Mouse (Mus musculus): ENCODE data around the gene Kcnh1. TPM values are rescaled to one million over a fixed set of nuclear protein-coding genes. Genes with fewer than 3 reads are reported as not detected.

Gene Kcnh1
- polyA plus RNA-seq, 1 experiment from 2014 or later: not detected

DNA sequence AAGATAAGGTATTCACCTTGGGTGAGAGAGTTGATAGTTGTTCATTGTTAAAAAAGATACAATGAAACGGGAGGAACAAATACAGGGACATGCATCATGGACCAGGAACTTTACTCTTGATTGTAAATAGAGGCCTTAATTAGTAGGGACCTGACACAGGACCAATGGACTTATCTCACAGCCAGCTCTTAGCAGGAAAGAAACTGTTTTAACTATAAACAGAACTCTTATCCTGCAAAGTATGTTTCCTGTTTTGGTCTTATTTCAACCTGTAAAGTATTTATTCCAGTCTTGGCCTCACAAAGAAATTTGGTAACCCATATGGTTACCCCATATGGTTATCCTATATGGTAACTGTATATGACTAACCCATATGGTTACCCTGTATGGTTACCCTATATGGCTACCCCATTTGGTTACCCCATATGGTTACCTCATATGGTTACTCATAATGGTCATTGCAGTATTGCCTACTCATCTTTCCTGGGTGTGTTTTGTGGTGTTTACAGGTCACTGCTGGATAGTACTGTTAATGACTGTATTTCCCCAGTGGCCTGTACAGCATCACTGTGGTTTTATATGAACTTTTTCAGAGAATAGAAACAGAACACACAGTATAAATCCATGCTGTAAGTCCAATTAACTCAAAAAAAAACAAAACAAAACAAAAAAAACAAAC is 125.0 kb downstream of the Kcnh1 start:
- WGBS (ENCODE audit: insufficient replicate concordance): 10% methylated on average over 1 of the region's 1 CpGs
- no peak overlapping the region for H3K9ac ChIP-seq (ENCODE audit: low read depth, low read length)

DNA sequence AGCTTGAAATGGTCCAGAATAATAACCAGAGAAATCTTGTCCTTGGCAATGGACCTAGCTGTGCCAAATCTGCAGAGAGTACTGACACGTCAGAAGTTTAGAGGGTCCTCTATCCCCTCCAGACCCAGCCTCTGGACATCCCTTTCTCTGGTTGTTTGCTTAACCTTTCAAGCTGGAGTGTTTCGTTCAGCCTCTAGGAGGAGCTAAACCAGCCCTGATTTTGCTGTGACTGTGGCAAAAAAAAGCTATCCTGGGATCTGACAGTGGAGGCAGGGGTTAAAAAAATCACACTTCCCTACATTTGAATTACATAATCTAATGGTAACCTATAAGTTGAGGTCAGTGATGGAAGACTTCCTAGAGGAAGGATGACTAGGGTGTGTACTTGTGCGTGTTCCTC is 133.6 kb downstream of the Kcnh1 start:
- Histone ChIP-seq H3K4me2 (ENCODE audit: low read depth, low read length) (no peak overlapping the region), H3K4me3 (ENCODE audit: low read depth, low read length) (no peak overlapping the region), H3K27ac (ENCODE audit: low read length) (no peak overlapping the region), H3K27me3 (ENCODE audit: control insufficient read depth, insufficient read depth, low read depth, low read length) (no peaks in the 10 kb centered on the region), H3K36me3 (ENCODE audit: control insufficient read depth, insufficient read depth) (no peaks in the 10 kb centered on the region), H3K9me3 (replicated peaks; ENCODE audit: control insufficient read depth, low read length) (no peaks in the 10 kb centered on the region), H3K9ac (ENCODE audit: low read depth, low read length) (no peak overlapping the region), H3K4me1 (ENCODE audit: control insufficient read depth, low read depth, low read length) (no peaks in the 10 kb centered on the region)
- WGBS (ENCODE audit: insufficient replicate concordance): 41% methylated on average over 3 of the region's 3 CpGs
- no peak for ATAC-seq (ENCODE audit: low read depth)

More for the DNA sequence above, 125.0 kb downstream of the Kcnh1 start:
- Histone ChIP-seq H3K36me3 (ENCODE audit: control insufficient read depth, insufficient read depth) (no peaks in the 10 kb centered on the region), H3K4me2 (ENCODE audit: low read depth, low read length) (no peak overlapping the region), H3K4me3 (ENCODE audit: low read depth, low read length) (no peak overlapping the region), H3K4me1 (ENCODE audit: control insufficient read depth, low read depth, low read length) (no peaks in the 10 kb centered on the region), H3K27me3 (ENCODE audit: control insufficient read depth, insufficient read depth, low read depth, low read length) (no peaks in the 10 kb centered on the region), H3K27ac (ENCODE audit: low read length) (no peak overlapping the region), H3K9me3 (replicated peaks; ENCODE audit: control insufficient read depth, low read length) (no peaks in the 10 kb centered on the region)
- no peak for ATAC-seq (ENCODE audit: low read depth)

DNA sequence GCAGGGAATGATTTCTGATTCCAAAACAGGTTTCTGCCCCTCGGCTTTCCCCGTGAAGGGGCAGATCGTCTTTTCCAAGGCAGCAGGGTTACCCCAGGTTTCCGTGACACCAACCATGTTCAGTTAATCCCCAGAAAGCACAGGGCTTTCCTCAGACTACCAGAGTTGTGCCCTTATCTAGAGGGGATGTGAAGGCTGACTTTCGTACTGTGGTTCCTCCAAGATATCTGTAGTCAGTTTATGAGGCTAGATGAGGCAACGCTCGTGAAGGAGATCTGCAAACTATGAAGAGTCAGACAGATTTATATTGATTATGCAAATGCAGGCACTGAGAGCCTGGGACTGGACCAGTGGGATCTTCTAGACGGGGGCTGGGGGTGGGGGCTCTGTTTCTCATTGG is 136.5 kb downstream of the Kcnh1 start:
- Histone ChIP-seq H3K9me3 (replicated peaks; ENCODE audit: control insufficient read depth, low read length) (no peaks in the 10 kb centered on the region; the same call in 1 of the 2 replicates), H3K27me3 (ENCODE audit: control insufficient read depth, insufficient read depth, low read depth, low read length) (no peaks in the 10 kb centered on the region), H3K9ac (ENCODE audit: low read depth, low read length) (no peak overlapping the region), H3K4me3 (ENCODE audit: low read depth, low read length) (no peak overlapping the region), H3K4me1 (ENCODE audit: control insufficient read depth, low read depth, low read length) (no peaks in the 10 kb centered on the region), H3K36me3 (ENCODE audit: control insufficient read depth, insufficient read depth) (no peaks in the 10 kb centered on the region), H3K27ac (ENCODE audit: low read length) (no peak overlapping the region), H3K4me2 (ENCODE audit: low read depth, low read length) (no peak overlapping the region)
- WGBS (ENCODE audit: insufficient replicate concordance): 49% methylated on average over 8 of the region's 8 CpGs
- ATAC-seq (ENCODE audit: low read depth): no peak

DNA sequence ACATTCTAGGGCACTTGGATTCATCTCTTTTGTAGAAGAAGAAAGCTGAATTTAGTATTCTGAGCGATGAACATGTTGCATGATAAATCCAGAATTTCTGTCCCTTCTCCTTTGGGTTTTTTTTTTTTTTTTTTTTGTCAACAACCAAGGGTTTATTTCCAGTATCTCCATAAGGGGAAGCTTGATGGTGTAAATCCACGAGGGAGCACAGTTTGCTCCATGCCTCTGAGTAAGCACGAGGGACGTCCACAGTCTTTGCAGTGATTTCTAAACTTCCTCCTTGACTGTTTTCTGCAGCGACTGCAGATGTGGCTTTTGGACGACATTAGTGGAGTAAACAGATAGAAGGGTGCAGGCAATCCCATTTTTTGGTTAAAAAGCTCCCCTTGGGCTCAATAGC is 140.6 kb downstream of the Kcnh1 start:
- ATAC-seq (ENCODE audit: low read depth): no peak
- H3K36me3 ChIP-seq (ENCODE audit: control insufficient read depth, insufficient read depth): no peaks in the 10 kb centered on the region
- no peak overlapping the region for H3K4me3 ChIP-seq (ENCODE audit: low read depth, low read length)
- no peak overlapping the region for H3K9ac ChIP-seq (ENCODE audit: low read depth, low read length)
- 65% methylated on average over 6 of the region's 6 CpGs for WGBS (ENCODE audit: insufficient replicate concordance)
- H3K27ac ChIP-seq (ENCODE audit: low read length): no peak overlapping the region
- no peaks in the 10 kb centered on the region; the same call in 1 of the 2 replicates for H3K9me3 ChIP-seq (replicated peaks; ENCODE audit: control insufficient read depth, low read length)
- no peaks in the 10 kb centered on the region for H3K27me3 ChIP-seq (ENCODE audit: control insufficient read depth, insufficient read depth, low read depth, low read length)
- no peaks in the 10 kb centered on the region for H3K4me1 ChIP-seq (ENCODE audit: control insufficient read depth, low read depth, low read length)
- H3K4me2 ChIP-seq (ENCODE audit: low read depth, low read length): no peak overlapping the region

DNA sequence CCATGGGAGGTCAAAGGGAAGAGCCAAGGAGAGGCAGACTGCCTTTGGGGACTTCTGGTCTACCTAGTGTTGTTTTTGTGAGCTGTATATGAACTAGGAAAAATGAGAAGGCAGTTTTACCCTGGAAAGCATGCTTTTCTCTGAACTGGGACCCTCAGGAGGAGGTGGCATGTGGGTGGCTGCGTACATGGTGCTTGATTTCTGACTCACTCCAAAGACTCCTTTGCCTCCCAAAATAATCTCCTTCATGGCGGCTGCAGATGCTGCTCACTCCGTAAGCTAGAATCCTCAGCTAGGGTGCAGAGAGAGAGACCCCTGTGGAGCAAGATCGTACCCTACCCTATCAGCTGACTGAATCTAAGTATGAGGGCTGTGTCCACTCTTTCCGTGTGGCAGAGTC is 145.5 kb downstream of the Kcnh1 start:
- H3K27ac ChIP-seq (ENCODE audit: low read length): no peak overlapping the region
- no peaks in the 10 kb centered on the region for H3K4me1 ChIP-seq (ENCODE audit: control insufficient read depth, low read depth, low read length)
- no peaks in the 10 kb centered on the region for H3K36me3 ChIP-seq (ENCODE audit: control insufficient read depth, insufficient read depth)
- H3K9ac ChIP-seq (ENCODE audit: low read depth, low read length): no peak overlapping the region
- H3K9me3 ChIP-seq (replicated peaks; ENCODE audit: control insufficient read depth, low read length): no peaks in the 10 kb centered on the region; the same call in 1 of the 2 replicates
- ATAC-seq (ENCODE audit: low read depth): no peak
- 70% methylated on average over 5 of the region's 5 CpGs for WGBS (ENCODE audit: insufficient replicate concordance)
- no peak overlapping the region for H3K4me2 ChIP-seq (ENCODE audit: low read depth, low read length)
- H3K4me3 ChIP-seq (ENCODE audit: low read depth, low read length): no peak overlapping the region
- H3K27me3 ChIP-seq (ENCODE audit: control insufficient read depth, insufficient read depth, low read depth, low read length): no peaks in the 10 kb centered on the region

DNA sequence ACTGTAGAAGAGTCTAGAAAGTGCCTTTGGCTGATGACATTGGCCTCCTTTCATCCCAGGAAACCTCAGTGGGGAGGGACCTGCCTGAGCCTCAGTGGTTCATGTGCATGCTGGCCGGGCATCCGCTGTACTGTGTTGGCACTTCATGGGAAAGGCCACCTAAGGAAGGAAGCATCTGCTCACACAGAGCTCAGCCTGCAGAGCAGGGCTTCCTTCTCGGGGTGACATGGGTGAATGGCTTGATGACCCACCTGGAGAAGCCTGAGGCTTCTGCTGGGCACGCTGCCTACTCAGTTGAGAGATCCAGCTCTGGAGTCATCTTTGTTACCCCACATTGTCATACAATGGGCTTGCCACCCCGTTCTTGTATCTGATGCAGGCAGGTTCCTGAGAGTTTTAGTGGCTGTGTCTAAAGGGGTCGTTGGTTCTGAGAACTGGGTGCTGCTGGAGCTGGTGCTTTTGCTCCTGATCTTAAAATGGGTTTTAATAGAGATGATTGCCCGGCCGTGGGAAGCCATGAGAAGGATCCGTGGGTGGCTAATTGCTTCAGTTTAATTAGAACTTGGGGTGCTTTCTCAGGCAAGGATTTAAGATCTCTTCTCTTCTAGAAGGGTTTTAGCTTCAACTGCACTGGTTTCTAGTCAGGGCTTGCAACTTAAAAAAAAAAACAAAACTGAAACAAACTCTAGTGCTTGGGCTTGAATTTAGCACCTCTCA is 148.9 kb downstream of the Kcnh1 start:
- no peak for ATAC-seq (ENCODE audit: low read depth)
- H3K27ac ChIP-seq (ENCODE audit: low read length): no peak overlapping the region
- no peaks in the 10 kb centered on the region for H3K4me1 ChIP-seq (ENCODE audit: control insufficient read depth, low read depth, low read length)
- no peaks in the 10 kb centered on the region for H3K36me3 ChIP-seq (ENCODE audit: control insufficient read depth, insufficient read depth)
- no peak overlapping the region for H3K4me3 ChIP-seq (ENCODE audit: low read depth, low read length)
- H3K4me2 ChIP-seq (ENCODE audit: low read depth, low read length): no peak overlapping the region
- H3K27me3 ChIP-seq (ENCODE audit: control insufficient read depth, insufficient read depth, low read depth, low read length): no peaks in the 10 kb centered on the region
- no peak overlapping the region for H3K9ac ChIP-seq (ENCODE audit: low read depth, low read length)
- H3K9me3 ChIP-seq (replicated peaks; ENCODE audit: control insufficient read depth, low read length): no peaks in the 10 kb centered on the region
- 49% methylated on average over 9 of the region's 9 CpGs for WGBS (ENCODE audit: insufficient replicate concordance)

DNA sequence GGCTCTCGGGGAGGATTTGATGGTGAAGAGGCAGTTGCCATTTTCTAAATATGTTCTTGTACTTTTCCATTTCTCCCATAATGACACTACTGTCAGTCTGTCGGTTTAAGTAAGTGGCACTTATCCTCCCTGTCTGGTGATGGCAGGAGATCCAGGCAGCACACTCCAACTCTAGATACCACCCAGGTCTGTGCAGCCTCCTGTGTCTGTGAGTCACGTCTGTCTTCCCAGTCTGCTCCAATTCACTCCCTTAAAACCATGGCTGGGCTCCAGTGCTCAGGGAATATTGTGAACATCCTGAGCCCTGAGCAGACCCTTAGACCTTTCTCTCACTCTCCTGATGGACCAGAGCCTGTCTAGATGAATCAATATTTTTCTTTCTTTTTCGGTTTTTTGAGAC is 151.2 kb downstream of the Kcnh1 start:
- Histone ChIP-seq H3K9ac (ENCODE audit: low read depth, low read length) (no peak overlapping the region), H3K9me3 (replicated peaks; ENCODE audit: control insufficient read depth, low read length) (no peaks in the 10 kb centered on the region), H3K4me3 (ENCODE audit: low read depth, low read length) (no peak overlapping the region), H3K27ac (ENCODE audit: low read length) (no peak overlapping the region), H3K4me2 (ENCODE audit: low read depth, low read length) (no peak overlapping the region), H3K4me1 (ENCODE audit: control insufficient read depth, low read depth, low read length) (no peaks in the 10 kb centered on the region), H3K36me3 (ENCODE audit: control insufficient read depth, insufficient read depth) (no peaks in the 10 kb centered on the region), H3K27me3 (ENCODE audit: control insufficient read depth, insufficient read depth, low read depth, low read length) (no peaks in the 10 kb centered on the region)
- 47% methylated on average over 4 of the region's 4 CpGs for WGBS (ENCODE audit: insufficient replicate concordance)
- no peak for ATAC-seq (ENCODE audit: low read depth)

DNA sequence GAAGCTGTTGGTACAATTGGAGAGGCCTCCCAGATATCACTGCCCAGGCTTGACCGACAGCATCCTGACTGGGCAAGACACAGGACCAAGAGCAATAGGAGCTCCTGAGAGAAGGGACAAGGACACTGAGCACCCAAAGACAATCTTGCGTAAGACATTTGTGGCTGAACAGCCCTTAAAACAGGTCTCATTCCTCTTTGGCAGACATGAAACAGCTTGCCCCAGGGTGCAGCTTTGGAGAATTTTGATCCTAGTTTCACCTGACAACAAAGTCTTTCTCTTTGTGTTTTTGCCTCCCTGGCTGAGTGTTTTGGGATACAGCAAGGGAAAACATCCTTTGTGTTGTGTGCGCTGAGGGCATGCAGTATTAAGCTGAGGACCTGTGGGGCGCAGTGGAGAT is 153.4 kb downstream of the Kcnh1 start:
- WGBS (ENCODE audit: insufficient replicate concordance): 70% methylated on average over 4 of the region's 4 CpGs
- no peak for ATAC-seq (ENCODE audit: low read depth)

DNA sequence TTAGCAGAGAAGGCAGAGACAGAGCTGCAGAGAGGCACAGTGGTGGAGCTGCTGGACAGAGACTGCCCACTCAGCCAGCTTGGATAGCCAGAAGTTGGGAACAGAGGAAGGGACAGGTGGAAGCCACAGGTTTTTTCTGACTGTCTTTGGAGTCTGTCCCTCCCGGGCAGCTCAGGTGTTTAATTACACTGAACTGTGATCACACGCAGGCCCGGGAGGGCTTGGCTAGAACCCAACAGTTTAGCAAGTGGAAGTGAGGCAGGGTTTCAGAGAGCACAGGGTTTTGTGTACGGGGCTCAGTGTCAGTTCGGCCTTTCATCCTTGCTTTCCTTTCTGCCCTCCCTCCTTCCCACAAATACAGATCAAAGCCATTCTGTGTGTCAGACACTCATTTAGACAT is 156.8 kb downstream of the Kcnh1 start:
- H3K27me3 ChIP-seq (ENCODE audit: control insufficient read depth, insufficient read depth, low read depth, low read length): no peaks in the 10 kb centered on the region
- 58% methylated on average over 5 of the region's 5 CpGs for WGBS (ENCODE audit: insufficient replicate concordance)

More for the DNA sequence above, 153.4 kb downstream of the Kcnh1 start:
- Histone ChIP-seq H3K9ac (ENCODE audit: low read depth, low read length) (no peak overlapping the region), H3K4me1 (ENCODE audit: control insufficient read depth, low read depth, low read length) (no peaks in the 10 kb centered on the region), H3K9me3 (replicated peaks; ENCODE audit: control insufficient read depth, low read length) (no peaks in the 10 kb centered on the region), H3K4me2 (ENCODE audit: low read depth, low read length) (no peak overlapping the region), H3K4me3 (ENCODE audit: low read depth, low read length) (no peak overlapping the region), H3K27me3 (ENCODE audit: control insufficient read depth, insufficient read depth, low read depth, low read length) (no peaks in the 10 kb centered on the region), H3K27ac (ENCODE audit: low read length) (no peak overlapping the region), H3K36me3 (ENCODE audit: control insufficient read depth, insufficient read depth) (no peaks in the 10 kb centered on the region)

More for the DNA sequence above, 156.8 kb downstream of the Kcnh1 start:
- ATAC-seq (ENCODE audit: low read depth): no peak
- Histone ChIP-seq H3K9me3 (replicated peaks; ENCODE audit: control insufficient read depth, low read length) (no peaks in the 10 kb centered on the region), H3K36me3 (ENCODE audit: control insufficient read depth, insufficient read depth) (no peaks in the 10 kb centered on the region), H3K27ac (ENCODE audit: low read length) (no peak overlapping the region), H3K9ac (ENCODE audit: low read depth, low read length) (no peak overlapping the region), H3K4me3 (ENCODE audit: low read depth, low read length) (no peak overlapping the region), H3K4me1 (ENCODE audit: control insufficient read depth, low read depth, low read length) (no peaks in the 10 kb centered on the region), H3K4me2 (ENCODE audit: low read depth, low read length) (no peak overlapping the region)
